Mouse (Mus musculus): ENCODE measurements around the gene Tead3. TPM values are rescaled to one million over a fixed set of nuclear protein-coding genes. Genes with fewer than 3 reads are reported as not detected.

Tead3 gene
- polyA plus RNA-seq (2012) = 4.6 and 4.7 TPM in 2 replicates

DNA sequence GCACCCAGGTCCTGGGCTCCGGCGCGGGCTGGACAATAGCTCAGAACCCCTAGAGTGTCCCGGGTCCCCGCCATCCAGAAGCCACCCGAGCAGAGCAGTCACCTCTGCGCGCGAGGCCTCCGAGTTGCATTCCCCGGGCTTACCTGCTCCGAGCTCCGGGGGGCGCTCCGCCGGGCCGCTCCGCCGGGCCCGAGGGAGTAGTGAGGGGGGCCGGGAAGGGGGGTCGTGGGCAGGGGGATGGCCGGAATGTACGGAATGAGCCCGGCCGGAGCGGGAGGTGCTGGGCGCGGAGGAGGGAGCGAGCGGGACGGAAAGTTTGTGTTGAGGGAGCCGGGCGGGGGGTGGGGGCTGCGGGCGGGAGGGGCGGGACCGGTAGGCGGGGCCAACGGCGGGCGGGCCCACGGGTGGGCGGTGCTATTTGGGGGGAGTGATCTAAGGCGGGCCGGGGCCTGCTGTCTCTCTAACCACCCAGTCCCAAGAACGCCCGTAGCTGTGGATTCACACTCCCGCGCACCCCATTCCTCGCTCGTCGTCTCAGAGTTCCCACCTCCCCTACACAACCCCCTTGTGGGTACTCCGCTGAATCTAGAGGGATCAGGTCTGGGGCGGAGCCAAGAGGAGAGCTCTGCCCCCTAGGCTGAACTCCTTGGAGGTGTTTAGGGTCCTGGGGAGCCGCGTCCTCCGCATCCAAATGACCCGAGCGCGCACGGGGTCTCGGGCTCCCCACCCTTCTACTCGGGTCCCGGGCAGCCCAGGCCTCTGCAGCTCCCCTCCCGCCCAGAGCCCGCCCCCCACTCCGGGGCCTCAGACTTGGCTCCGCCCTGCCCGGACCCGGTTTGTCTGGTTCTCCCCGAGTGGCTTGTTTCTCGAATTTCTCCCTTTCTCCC lies at the start of gene Tead3:
TSS of gene Tead3 (minus strand) at position 352 of the 887 bp plus-strand sequence.
- no peak for TF ChIP-seq GATA1 (IDR thresholded peaks at IDR 0.05; ENCODE audit: low read length)

DNA sequence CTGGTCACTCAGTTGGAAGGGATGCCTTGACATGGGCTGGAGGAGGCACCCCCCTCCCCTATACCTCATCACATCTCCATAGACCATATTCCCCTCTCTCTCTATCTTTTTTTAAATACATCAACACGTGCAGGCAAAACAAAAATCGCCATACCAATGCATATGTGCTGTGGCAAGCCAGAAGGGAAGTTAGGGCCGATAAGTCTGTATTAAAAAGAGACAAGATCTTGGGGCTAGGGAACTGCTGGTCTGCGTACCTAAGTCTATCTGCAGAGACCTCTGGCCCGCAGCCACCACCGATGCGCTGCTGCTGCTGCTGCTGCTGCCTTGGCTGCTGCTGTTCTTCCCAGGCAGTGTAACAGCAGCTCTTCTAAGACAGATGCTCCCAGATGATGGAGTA lies 44.4 kb upstream of the Tead3 start:
- TF ChIP-seq GATA1 (IDR thresholded peaks at IDR 0.05; ENCODE audit: low read length) = no peak

DNA sequence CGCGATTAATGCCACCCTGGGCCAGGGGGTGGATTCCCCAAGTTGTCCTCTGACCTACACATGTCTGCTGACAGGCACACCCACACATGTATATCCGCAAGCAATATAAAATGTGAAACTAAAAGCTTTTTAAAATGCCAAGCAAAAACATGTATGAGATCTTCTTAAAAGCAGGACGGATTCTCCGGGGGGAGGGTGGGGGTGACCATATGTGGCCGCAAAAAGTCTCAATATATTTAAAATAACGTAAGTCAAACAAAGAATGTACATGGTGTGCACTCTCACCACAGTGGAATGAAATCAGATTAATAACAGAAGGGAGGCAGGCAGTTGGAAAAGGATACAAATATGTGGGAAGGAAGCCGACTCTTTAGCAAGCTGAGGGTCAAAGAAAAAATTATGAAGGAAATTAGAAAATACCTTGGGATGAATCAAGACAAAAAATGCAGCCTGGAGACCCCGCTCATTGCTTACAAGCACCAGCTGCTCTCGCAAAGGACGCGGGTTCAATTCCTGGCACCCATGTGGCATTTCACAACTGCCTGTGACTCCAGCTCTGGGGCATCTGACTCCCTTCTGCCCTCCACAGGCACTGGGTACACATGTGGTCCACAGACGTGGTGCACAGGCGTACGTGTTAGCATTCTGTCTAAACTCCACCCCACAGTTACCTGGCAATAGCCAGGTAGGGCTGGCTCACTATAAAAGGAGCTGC lies 43.6 kb upstream of the Tead3 start:
- no peak for TF ChIP-seq GATA1 (IDR thresholded peaks at IDR 0.05; ENCODE audit: low read length)

DNA sequence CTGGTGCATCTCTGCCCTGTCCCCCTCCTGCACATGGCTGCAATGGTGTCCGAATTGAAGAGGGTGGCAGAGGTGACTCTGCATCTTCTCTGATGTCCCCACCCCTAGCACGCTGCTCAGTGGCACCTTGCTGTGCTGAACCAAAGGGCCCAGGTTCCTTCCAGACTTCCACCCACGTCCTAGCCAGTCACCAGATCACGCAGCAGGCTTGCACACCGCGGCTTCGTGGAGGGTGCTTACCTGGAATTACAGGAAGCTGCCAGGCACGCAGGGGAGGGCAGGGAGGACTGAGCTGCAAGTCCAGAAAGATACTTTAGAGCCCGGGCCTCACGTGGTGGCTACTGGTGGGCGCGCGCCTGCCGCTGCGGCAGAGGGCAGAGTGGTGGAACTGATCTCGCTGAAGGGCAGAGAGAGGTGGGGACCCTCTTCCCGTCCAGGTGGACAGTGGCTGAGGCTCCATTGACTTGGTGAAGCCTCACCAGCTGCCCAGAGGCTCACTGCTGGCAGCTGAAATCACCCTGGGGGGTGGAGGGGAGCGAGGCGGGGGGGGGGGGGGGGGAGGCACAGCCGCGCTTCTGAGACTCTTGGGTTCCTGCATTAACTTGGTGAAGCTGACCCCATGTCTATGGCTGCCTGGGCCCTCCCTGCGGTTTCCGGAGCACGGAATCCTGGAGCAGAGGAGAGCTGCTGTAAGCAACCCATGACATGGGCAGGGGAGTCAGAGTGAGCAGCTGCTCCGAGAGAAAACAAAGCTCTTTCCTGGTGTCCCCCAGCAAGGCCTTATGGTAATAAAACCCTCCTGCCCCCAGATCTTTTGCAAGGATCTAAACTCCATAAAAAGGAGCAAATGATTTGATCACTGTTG lies 41.2 kb upstream of the Tead3 start:
- no peak for TF ChIP-seq GATA1 (IDR thresholded peaks at IDR 0.05; ENCODE audit: low read length)

DNA sequence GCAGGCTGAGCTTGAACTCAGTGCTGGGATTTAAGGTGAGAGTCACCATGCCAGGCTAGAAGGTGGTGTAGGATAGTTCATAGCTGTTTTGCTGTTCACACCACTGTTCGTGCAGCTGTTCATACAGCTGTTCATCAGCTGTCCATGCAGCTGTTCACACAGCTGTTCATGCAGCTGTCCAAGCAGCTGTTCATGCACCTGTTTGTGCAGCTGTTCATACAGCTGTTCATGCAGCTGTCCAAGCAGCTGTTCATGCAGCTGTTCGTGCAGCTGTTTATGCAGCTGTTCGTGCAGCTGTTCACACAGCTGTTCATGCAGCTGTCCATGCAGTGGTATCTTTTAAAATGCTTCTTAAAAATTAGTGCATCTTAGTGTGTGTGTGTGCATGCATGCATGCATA lies 37.9 kb upstream of the Tead3 start:
- no peak for TF ChIP-seq GATA1 (IDR thresholded peaks at IDR 0.05; ENCODE audit: low read length)

DNA sequence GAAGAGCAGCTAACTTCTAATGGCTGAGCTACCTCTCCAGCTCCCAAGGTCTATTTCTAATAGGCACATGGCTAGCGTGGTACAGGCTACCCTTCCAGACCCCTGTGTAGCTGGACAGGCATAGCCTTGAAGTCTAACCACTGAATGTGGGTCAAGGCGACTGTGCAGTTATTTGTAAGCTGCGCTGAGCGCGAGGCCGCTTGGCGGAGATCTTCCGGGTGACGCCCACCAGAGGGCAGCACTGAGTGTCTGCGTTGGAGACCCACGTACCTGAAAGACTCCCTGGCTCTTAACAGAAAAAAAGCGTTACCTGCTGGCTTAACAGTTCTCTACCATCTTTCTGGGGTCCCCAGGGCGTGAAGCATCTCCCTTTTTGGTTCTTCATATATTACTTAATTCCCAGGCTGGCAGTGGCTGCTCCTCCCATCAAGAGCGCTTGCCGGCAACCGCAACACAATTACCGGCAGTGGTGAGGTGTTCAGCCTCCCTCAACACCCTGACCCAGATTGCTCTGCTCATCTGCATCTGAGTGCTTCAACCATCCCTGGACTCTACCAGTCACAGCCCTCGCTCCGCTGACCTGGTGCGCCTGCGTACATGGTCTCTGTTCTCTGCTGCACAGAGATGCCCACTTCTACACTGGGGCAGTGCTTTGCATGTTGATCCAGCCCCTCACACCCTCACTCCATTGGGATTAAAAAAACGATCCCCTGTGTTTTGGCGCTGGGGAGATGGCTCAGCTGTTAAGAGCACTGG lies 35.7 kb upstream of the Tead3 start:
- no peak for TF ChIP-seq GATA1 (IDR thresholded peaks at IDR 0.05; ENCODE audit: low read length)

DNA sequence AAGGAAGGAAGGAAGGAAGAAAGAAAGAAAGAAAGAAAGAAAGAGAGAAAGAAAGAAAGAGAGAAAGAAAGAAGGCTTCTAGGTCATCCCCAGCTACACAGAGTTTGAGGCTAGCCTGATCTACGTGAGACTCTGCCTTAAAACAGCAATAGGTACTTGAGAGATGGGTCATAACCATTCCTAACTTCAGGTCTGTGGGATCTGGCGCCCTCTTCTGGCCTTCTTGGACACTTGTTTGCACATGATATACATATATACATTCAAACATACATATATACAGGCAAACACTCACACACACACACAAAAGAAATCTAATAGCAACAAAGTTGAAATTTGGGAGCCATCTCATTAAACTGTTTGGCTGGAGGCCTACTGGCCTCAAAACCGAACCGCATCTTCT lies 33.7 kb upstream of the Tead3 start:
- TF ChIP-seq GATA1 (IDR thresholded peaks at IDR 0.05; ENCODE audit: low read length) = no peak

DNA sequence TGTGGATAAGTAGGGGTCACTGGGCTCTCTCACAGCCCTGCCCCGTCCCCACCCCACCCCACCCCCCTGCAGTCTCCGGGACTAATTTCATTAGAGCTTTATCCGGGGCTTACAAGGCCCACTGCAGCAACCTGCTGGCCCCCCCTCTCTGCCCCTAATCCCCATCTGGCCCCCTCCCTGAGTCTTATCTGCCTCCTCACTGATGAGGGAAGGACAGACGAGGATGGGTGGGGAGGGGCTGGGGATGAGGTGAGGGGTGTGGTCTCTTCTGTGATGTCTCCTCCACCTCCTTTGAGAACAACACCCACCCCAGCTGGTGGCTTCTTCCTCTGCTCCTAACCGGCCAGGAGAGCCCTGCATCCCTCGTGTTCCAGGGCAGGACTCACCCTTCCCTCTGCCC lies 29.6 kb upstream of the Tead3 start:
- no peak for TF ChIP-seq GATA1 (IDR thresholded peaks at IDR 0.05; ENCODE audit: low read length)

DNA sequence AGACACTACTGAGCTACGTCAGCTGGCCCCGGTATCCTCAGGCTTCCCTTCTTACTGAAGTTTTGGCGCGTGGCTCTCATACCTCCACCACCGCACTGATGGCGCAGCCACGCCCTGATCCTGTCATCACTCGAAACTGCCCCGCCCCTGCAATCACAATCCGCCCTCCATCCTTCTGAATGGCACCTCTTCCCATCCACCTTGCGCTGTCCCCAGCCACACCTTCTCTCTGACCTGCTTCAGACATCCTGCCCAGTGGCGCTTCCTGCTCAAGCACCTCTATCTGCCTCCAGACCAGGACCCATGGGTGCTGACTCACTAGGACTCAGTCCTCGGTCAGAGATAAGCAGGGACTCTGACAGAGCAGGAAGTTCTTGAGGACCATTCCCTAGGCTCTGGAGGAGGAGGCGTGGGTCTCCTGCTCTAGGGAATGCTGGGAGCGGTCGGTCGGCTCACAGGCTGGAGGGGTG lies 25.0 kb upstream of the Tead3 start:
- TF ChIP-seq GATA1 (IDR thresholded peaks at IDR 0.05; ENCODE audit: low read length) = no peak

DNA sequence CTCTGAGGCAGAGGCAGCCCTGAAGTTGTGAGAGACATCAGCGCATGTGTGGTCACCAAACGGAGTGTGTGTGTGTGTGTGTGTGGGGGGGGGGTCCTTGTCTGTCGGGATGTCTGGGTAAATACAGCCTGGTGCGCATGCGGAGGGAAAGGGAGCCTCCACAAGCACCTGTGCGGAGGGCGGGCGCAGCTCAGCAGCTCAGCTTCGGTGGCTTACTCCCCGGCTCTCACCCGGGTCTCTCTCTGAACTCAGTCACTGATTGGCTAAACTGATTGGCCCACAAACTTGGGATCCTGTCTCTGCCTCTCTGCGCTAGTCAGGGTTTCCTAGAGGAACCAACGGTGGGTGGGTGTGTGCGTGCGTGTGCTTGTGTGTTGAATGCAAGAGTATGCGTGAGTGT lies 23.9 kb upstream of the Tead3 start:
- TF ChIP-seq GATA1 (IDR thresholded peaks at IDR 0.05; ENCODE audit: low read length) = no peak

DNA sequence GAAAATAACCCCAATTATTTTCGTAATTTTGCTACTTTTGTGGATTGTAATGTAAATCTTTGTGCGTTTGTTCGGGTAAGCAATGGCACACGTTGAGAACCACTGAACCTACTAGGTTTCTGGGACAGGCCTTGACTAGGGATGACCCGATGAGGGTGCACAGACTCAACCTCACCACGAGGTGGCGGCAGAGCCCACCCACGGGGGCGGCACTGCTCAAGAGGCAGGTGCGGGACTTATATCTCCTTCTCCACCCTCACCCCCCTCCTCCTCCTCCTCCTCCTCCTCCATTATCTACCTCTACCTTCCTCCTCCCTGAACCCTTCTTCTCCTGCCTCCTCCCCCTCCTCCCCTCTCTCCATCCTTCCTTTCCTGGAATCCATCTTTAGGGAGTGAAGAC lies 23.2 kb upstream of the Tead3 start:
- no peak for TF ChIP-seq GATA1 (IDR thresholded peaks at IDR 0.05; ENCODE audit: low read length)

DNA sequence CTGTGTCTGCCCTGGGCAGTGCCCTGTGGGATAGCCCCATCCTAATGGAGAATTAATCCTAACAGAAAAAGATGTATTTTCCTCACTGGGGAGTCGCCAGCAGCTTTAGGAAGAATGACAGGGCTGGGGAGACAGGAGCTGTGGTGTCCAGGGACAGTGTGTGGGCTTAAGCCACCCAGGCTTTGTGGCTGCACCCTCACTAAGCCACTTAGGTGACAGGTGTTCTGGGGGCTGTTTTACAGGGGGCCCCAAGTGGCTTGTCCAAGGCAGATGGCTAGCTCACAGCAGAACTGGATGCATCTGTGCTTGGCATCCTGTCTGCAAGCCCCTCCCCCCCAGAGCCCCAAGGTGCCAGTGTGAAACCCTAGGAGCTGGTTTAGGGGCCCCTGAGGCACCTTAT lies 21.3 kb upstream of the Tead3 start:
- no peak for TF ChIP-seq GATA1 (IDR thresholded peaks at IDR 0.05; ENCODE audit: low read length)

DNA sequence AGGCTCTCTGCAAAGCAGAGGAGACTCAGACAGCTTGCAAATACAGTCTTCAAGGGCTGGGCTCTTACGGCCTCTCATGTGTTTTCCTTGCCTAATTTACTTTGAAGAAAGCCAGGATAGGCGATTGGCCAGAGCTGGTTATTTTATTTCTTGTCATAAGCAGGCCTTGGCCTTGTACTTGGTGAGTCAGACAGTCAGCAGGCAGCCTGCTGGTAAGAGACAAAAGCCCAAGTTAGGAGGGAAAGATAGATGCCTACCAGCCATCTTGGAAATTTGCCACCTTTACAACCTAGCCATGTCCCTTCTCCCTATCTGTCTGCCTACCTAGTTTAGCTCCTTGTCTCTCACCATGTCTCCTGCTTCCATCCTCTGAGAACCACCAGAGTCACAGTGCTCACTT lies 20.7 kb upstream of the Tead3 start:
- TF ChIP-seq GATA1 (IDR thresholded peaks at IDR 0.05; ENCODE audit: low read length) = no peak

DNA sequence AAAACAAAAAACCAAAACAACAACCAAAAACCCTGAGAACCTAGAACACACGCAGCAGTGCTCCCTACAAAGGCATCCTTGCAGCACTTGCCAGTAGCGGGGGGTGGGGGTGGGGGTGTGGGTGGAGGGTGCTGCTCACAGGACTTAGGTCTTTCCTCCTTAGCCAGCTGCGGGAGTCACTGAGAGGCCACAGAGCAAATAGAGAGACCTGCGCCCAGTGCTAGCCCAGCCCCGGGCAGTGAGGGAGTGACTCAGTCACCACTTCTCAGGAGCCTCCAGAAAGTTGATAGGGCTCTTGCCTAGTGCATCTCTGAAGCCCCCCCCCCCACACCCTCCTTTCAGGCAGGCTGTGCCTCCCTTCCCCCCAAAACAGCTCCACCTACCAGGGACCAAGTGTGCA lies 18.4 kb upstream of the Tead3 start:
- no peak for TF ChIP-seq GATA1 (IDR thresholded peaks at IDR 0.05; ENCODE audit: low read length)

DNA sequence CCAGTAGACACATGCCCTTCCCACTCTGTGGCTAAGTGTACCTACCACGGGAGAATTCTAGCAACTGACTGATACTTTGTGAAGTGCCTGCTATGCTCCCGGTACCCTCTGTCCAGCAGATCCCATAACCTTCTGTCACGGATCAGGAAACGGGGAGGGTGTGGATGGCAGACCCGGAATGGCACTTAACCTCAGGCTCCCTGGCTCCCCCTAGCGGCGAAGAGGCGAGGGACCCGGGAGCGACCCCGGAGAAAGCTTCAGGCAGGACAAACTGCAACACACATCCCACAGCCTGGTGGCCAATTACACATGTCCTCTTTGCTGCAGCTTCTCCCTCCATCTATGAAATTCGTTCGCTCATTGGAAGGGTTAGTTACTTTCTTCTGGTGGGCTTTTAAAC lies 17.8 kb upstream of the Tead3 start:
- TF ChIP-seq GATA1 (IDR thresholded peaks at IDR 0.05; ENCODE audit: low read length) = no peak
